Mouse (Mus musculus): ENCODE measurements around the gene Rps27. TPM values are rescaled to one million over a fixed set of nuclear protein-coding genes. Genes with fewer than 3 reads are reported as not detected.

Gene Rps27
- total RNA-seq, 2 experiments from 2014 or later, result 4,186 to 6,500 TPM

GRCm38 (mm10) chr3:90231507-90232333 lies 18.3 kb upstream of the Rps27 start, which contains the start of gene Jtb:
Gene Jtb, plus strand, starts transcription at chr3:90231597.
- peak; percentile 93 for ATAC-seq (replicated peaks; ENCODE audit: poor library complexity, severe bottlenecking)

GRCm38 (mm10) chr3:90231075-90231474 lies 17.6 kb upstream of the Rps27 start:
- ATAC-seq (replicated peaks; ENCODE audit: poor library complexity, severe bottlenecking), result peak; percentile 70

- no peak for ATAC-seq (replicated peaks; ENCODE audit: poor library complexity, severe bottlenecking)
Observed at GRCm38 (mm10) chr3:90224331-90224730, 10.9 kb upstream of the Rps27 start.

GRCm38 (mm10) chr3:90222941-90223340 lies 9.5 kb upstream of the Rps27 start:
- ATAC-seq (replicated peaks; ENCODE audit: poor library complexity, severe bottlenecking), result no peak

GRCm38 (mm10) chr3:90222455-90222854 lies 9.0 kb upstream of the Rps27 start:
- no peak for ATAC-seq (replicated peaks; ENCODE audit: poor library complexity, severe bottlenecking)

GRCm38 (mm10) chr3:90221123-90221522 lies 7.7 kb upstream of the Rps27 start:
- no peak for ATAC-seq (replicated peaks; ENCODE audit: poor library complexity, severe bottlenecking)

GRCm38 (mm10) chr3:90220531-90220951 lies 7.1 kb upstream of the Rps27 start:
- peak; percentile 64 for ATAC-seq (replicated peaks; ENCODE audit: poor library complexity, severe bottlenecking)

GRCm38 (mm10) chr3:90220088-90220487 lies 6.6 kb upstream of the Rps27 start:
- peak; percentile 69 for ATAC-seq (replicated peaks; ENCODE audit: poor library complexity, severe bottlenecking)

GRCm38 (mm10) chr3:90215825-90216380 lies 2.5 kb upstream of the Rps27 start:
- ATAC-seq (replicated peaks; ENCODE audit: poor library complexity, severe bottlenecking), result no peak

- no peak for ATAC-seq (replicated peaks; ENCODE audit: poor library complexity, severe bottlenecking)
Observed at GRCm38 (mm10) chr3:90213956-90214684, 669 bp upstream of the Rps27 start.

- ATAC-seq (replicated peaks; ENCODE audit: poor library complexity, severe bottlenecking), result no peak
Observed at GRCm38 (mm10) chr3:90212723-90213122, 728 bp downstream of the Rps27 start.

GRCm38 (mm10) chr3:90211475-90212398 lies 1.7 kb downstream of the Rps27 start:
- ATAC-seq (replicated peaks; ENCODE audit: poor library complexity, severe bottlenecking), result no peak

- ATAC-seq (replicated peaks; ENCODE audit: poor library complexity, severe bottlenecking), result no peak
Observed at GRCm38 (mm10) chr3:90209908-90210566, 3.4 kb downstream of the Rps27 start.

GRCm38 (mm10) chr3:90208662-90209061 lies 4.8 kb downstream of the Rps27 start:
- ATAC-seq (replicated peaks; ENCODE audit: poor library complexity, severe bottlenecking), result no peak

- ATAC-seq (replicated peaks; ENCODE audit: poor library complexity, severe bottlenecking), result no peak
Observed at GRCm38 (mm10) chr3:90204582-90204981, 8.9 kb downstream of the Rps27 start.

GRCm38 (mm10) chr3:90203619-90204018 lies 9.8 kb downstream of the Rps27 start:
- no peak for ATAC-seq (replicated peaks; ENCODE audit: poor library complexity, severe bottlenecking)

- no peak for ATAC-seq (replicated peaks; ENCODE audit: poor library complexity, severe bottlenecking)
Observed at GRCm38 (mm10) chr3:90202884-90203283, 10.6 kb downstream of the Rps27 start.

GRCm38 (mm10) chr3:90197548-90197947 lies 15.9 kb downstream of the Rps27 start:
- no peak for ATAC-seq (replicated peaks; ENCODE audit: poor library complexity, severe bottlenecking)

GRCm38 (mm10) chr3:90195644-90196043 lies 17.8 kb downstream of the Rps27 start:
- no peak for ATAC-seq (replicated peaks; ENCODE audit: poor library complexity, severe bottlenecking)

GRCm38 (mm10) chr3:90194759-90195158 lies 18.7 kb downstream of the Rps27 start:
- ATAC-seq (replicated peaks; ENCODE audit: poor library complexity, severe bottlenecking), result no peak
